Mouse (Mus musculus) 416B (cell line): ENCODE measurements around the gene Fam171a1.
"Not testable (repeated sequence)": the region's sequence is repeated elsewhere in the genome, so short reads cannot be mapped to it uniquely, and the experiment has no call there.

ENCODE experiments used
- DNase-seq: peaks from one replicate; pipeline ENCODE4 v3.0.0; 2011; ENCODE audit warnings: low read depth

Gene Fam171a1

DNA sequence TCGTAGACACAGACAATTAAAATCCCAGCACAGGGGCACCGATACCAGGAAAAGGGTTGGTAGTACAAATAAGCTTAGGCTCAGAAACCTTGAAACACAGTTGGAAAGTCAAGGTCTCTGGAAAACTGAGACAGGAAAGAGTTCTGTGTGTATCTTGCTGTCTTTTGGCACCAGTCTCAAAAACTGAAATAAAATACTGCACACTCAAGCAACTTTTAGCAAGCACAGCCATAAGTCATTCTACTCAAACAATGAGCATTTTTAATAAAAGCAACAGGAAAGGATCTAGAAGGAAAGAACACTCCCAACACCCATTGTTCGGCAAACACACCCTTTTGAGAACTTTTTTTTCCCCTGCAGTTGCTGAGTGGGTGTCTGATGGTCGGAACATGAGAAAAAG lies at the start of gene Fam171a1:
Fam171a1 (plus strand) TSS at position 359 of the 400 bp plus-strand sequence.
- DNase-seq = no peak

GRCm38 (mm10) chr2:3069140-3069539 lies 44.9 kb upstream of the Fam171a1 start:
- DNase-seq = peak; percentile 43

DNA sequence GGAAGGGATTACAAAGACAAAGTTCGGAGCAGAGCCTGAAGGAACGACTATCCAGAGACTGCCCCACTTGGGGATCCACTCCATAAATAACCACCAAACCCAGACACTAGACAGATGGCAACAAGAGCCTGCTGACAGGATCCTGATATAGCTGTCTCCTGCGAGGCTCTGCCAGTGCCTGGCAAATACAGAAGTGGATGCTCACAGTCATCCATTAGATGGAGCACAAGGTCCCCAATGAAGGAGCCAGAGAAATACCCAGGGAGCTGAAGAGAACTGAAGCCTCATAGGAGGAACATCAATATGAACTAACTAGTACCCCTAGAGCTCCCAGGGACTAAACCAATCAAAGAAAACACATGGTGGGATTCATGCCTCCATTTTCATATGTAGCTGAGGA lies 25.7 kb upstream of the Fam171a1 start:
- DNase-seq = not testable (repeated sequence)

GRCm38 (mm10) chr2:3089274-3089673 lies 24.8 kb upstream of the Fam171a1 start:
- peak; percentile 64 for DNase-seq

DNA sequence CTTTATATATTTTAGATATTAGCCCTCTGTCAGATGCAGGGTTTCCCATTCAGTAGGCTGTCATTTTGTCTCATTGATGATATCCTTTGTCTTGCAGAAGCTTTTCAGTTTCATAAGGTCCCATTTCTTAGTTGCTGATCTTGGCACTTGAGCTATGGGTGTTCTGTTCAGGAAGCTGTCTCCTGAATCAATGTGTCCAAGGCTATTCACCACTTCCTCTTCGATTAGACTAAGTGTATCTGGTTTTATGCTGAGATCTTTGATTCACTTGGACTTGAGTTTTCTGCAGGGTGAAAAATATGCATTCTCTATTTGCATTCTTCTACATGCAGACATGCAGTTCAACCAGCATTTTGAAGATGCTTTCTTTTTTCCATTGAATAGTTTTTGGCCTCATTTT lies 17.9 kb upstream of the Fam171a1 start:
- DNase-seq = peak; percentile 28

- DNase-seq = no peak
Observed at GRCm38 (mm10) chr2:3099971-3100370, 14.1 kb upstream of the Fam171a1 start.

- no peak for DNase-seq
Observed at GRCm38 (mm10) chr2:3101292-3101957, 12.6 kb upstream of the Fam171a1 start.

- DNase-seq = peak; percentile 95
Observed at GRCm38 (mm10) chr2:3102360-3102759, 11.7 kb upstream of the Fam171a1 start.

DNA sequence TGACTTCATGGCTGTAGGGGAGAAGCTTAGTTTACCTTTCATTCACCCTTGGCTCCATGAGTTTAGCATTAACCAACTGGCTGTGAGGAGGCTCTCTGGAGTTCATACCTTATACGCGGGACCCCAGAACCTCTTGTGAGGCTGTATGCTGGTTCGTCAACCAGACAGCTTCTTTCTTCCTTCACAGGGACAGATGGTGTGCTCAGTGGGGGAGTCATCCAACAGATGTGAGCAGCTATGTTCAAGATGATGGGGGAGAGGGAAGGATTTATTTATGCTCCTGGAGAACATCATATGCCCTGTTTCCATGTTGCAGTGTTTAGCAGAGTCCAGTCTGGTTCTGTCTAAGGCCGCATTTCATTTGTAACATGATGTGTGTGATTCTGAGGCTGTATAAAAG lies 6.6 kb upstream of the Fam171a1 start:
- DNase-seq = no peak

DNA sequence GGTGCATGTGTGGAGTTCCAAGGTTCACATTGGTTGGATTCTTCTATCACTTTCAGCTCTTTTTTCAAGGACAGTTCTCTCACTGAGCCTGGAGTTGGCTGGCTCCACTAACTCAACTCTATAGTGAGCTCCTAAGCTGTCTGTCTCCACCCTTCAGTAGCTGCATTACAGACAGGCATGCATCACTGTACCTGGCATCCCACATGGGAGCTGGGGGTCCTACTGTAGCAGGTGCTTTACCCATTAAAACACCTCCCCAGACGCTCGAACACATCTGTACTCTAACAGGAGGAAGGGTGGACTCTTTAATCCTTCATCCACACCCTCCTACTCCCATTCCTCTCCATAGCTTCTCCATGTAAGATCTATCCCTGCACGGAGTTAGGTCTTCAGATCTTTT lies 5.6 kb upstream of the Fam171a1 start:
- no peak for DNase-seq

GRCm38 (mm10) chr2:3108834-3109233 lies 5.2 kb upstream of the Fam171a1 start:
- DNase-seq = no peak

- DNase-seq = peak; percentile 68
Observed at GRCm38 (mm10) chr2:3117855-3118202, 3.8 kb downstream of the Fam171a1 start.

GRCm38 (mm10) chr2:3118203-3118941 lies 4.3 kb downstream of the Fam171a1 start:
- DNase-seq = peak; percentile 16

GRCm38 (mm10) chr2:3118969-3119368 lies 4.9 kb downstream of the Fam171a1 start:
- peak; percentile 15 for DNase-seq

DNA sequence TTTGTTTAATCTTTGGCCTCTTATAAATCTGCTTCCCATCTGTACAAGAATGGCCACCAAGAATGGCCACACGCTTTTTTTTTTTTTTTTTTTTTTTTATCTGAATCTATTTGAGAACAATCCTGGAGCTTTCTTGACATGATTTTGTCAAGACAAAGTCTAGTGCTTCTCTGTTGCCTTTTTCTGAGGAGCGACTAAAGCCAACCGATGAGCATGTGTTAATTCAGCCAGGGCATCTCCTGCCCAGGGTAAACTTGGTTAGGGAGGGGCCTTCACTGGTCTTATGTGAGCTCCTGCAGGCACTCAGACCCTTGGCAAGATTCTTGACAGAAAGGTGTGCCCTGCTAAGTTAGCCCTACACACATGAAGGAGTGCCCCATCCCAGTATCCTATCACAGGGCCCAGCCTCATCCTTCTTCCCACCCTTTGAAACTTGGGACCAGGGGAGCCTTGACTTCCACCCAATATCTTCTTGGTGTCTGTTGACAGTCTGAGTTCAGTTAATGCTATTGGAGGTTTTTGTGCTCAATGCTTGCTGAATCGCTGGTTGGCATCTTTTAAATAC lies 5.4 kb downstream of the Fam171a1 start:
- no peak for DNase-seq

DNA sequence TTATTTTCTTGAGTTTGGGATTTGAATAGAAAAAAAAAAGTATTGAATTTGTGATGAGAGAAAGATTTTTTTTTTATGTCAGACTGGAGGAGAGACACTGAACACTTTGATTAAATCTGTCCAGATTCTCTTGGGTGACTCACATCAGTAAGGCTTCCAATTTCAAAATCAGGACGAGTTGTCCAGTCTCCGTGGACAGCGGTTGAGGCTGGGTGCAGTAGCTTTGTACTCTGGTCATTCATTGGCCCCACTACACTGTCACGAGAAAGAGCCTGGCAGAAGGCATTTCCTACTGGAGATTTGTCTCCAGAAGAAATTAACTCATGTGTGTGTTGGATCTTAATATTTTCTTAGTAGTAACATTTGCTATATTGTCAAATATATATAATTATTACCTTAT lies 8.5 kb downstream of the Fam171a1 start:
- no peak for DNase-seq

DNA sequence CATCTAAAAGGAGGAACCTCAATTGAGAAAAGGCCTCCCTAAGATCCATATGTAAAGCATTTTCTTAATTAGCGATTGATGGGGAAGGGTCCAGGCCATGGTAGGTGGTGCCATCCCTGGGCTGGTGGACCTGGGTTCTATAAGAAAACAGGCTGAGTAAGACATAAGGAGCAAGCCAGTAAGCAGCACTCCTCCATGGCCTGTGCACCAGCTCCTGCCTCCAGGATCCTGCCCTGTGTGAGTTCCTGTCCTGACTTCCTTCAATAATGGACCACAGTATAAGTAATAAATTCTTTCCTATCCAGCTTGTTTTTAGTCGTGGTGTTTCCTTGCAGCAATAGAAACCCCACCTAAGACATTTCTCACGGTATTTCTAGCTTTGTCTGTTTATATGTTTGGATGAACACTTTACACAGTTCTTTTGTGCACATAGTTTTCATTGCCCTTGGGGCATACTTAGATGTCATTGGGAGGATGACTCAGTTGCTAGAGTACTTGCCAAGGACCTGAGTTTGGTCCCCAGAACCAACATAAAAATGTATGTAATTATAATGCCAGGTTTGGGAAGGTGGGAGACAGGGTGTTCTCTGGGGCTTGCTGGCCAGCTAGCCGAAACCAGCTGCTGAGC lies 13.3 kb downstream of the Fam171a1 start:
- no peak for DNase-seq

GRCm38 (mm10) chr2:3128344-3128871 lies 14.4 kb downstream of the Fam171a1 start:
- DNase-seq = no peak

GRCm38 (mm10) chr2:3128910-3129309 lies 14.9 kb downstream of the Fam171a1 start:
- peak; percentile 19 for DNase-seq

GRCm38 (mm10) chr2:3132473-3132872 lies 18.4 kb downstream of the Fam171a1 start:
- DNase-seq = no peak

- no peak for DNase-seq
Observed at GRCm38 (mm10) chr2:3134580-3135296, 20.7 kb downstream of the Fam171a1 start.

DNA sequence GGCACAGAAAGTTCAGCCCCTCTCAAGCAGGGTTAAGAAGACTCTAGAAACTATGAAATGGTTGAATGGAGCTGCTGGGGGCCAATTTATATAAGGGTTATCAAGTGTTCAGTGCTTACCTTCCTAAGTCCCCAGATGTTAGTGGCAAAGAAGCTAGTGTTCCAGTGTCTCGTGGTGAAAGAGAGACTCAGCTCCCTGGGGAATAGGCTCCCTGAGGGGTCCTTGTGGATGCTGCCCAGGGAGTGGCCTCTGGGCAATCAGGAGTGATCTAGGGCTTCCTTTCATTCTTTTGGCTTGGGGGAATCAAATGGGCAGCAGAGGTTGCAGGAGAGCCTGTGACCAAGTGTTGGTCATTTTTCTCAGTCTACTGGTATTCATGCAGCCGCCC lies 21.3 kb downstream of the Fam171a1 start:
- no peak for DNase-seq
